Mouse (Mus musculus): ENCODE measurements around the gene Creb3l4. TPM values are rescaled to one million over a fixed set of nuclear protein-coding genes. Genes with fewer than 3 reads are reported as not detected.

Creb3l4 gene
- polyA plus RNA-seq, 1 experiment from 2014 or later: 10.9 TPM

DNA sequence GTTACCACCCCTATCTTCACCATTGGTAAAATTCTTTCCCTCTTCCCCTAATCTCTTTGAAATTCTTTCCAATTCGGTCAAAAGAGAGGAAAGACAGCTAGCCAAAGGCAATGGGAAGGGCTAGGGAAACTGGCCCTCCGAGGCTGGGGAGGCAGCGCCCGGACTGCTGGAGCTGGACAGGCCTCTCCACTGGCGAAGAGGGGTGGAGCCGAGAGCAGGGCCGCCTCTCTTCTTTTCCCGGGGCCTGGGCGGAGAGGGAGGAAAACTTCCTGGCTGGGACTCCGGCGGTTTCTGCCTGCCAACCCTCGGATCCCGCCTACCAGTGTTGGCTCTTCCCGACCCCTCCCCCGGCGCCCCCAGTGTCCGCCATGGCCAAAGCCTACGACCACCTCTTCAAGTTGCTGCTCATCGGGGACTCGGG lies 22.8 kb downstream of the Creb3l4 start:
- H3K36me3 ChIP-seq: peaks cover 27% of the 10 kb centered on the region
- H3K27ac ChIP-seq: peak overlapping the region; percentile 88
- H3K9me3 ChIP-seq: no peaks in the 10 kb centered on the region
- peak overlapping the region; percentile 72 for H3K9ac ChIP-seq
- 1% methylated on average over 20 of the region's 20 CpGs for WGBS
- H3K4me1 ChIP-seq: peaks cover 17% of the 10 kb centered on the region
- no peaks in the 10 kb centered on the region for H3K27me3 ChIP-seq
- H3K4me2 ChIP-seq (replicated peaks): peak overlapping the region; percentile 77
- peak overlapping the region; percentile 57 for H3K4me3 ChIP-seq
- peak; percentile 85 for ATAC-seq (ENCODE audit: low FRiP score, low read depth)

DNA sequence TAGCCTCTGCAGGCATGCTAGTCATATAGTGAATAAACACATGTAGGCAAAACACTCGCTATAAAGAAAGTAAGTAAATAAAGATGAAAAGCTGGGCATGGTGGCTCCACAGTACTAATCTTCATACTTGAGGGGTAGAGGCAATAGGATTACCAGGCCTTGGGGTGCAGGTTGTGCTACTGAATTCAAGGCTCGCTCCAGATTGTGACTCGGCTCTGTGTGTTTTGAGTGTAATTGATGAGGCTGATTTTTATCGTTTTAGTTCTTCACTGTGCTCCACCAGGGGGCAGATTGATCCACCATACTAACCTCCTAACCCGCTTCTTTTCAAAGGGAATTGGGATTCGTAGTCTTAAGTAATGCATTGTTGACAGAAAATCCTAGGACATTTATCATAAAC lies 23.2 kb downstream of the Creb3l4 start:
- no peak; the same call in 1 of the 2 replicates for ATAC-seq (ENCODE audit: low FRiP score, low read depth)
- H3K9me3 ChIP-seq: no peaks in the 10 kb centered on the region
- peak overlapping the region; percentile 77 for H3K4me2 ChIP-seq (replicated peaks)
- H3K9ac ChIP-seq: peak overlapping the region; percentile 72
- H3K27ac ChIP-seq: peak overlapping the region; percentile 88
- no peaks in the 10 kb centered on the region for H3K27me3 ChIP-seq
- H3K4me1 ChIP-seq: peaks cover 17% of the 10 kb centered on the region
- peaks cover 23% of the 10 kb centered on the region for H3K36me3 ChIP-seq
- peak overlapping the region; percentile 57 for H3K4me3 ChIP-seq
- WGBS: 15% methylated on average over 6 of the region's 6 CpGs

DNA sequence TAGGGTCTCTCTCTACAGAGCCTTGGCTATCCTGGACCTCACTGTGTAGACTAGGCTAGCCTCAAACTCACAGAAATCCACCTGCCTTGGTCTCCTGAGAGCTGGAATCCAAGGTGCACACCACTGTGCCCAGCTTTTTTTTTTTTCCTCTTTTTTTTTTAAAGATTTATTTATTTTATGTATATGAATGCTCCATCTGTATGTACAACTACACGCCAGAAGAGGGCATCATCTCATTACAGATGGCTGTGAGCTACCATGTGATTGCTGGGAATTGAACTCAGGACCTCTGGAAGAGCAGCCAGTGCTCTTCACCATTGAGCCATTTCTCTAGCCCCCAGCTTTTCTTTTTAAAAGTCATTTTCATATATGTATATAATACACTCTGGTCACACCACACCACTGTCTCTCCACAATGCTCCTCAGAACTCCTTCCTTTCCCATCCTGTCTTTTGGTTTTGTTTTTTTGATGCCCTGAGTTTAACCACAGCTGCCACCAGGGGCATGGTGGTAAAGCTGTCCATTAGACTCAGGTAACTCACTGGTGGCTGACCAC lies 27.4 kb downstream of the Creb3l4 start:
- ATAC-seq (ENCODE audit: low FRiP score, low read depth): no peak
- no peaks in the 10 kb centered on the region for H3K27me3 ChIP-seq
- H3K36me3 ChIP-seq: peaks cover 17% of the 10 kb centered on the region
- no peak overlapping the region for H3K4me2 ChIP-seq (replicated peaks)
- WGBS: 41% methylated on average over 1 of the region's 1 CpGs
- no peak overlapping the region for H3K9ac ChIP-seq
- H3K4me1 ChIP-seq: peaks cover 29% of the 10 kb centered on the region
- no peak overlapping the region for H3K27ac ChIP-seq
- H3K4me3 ChIP-seq: no peak overlapping the region
- no peaks in the 10 kb centered on the region for H3K9me3 ChIP-seq

DNA sequence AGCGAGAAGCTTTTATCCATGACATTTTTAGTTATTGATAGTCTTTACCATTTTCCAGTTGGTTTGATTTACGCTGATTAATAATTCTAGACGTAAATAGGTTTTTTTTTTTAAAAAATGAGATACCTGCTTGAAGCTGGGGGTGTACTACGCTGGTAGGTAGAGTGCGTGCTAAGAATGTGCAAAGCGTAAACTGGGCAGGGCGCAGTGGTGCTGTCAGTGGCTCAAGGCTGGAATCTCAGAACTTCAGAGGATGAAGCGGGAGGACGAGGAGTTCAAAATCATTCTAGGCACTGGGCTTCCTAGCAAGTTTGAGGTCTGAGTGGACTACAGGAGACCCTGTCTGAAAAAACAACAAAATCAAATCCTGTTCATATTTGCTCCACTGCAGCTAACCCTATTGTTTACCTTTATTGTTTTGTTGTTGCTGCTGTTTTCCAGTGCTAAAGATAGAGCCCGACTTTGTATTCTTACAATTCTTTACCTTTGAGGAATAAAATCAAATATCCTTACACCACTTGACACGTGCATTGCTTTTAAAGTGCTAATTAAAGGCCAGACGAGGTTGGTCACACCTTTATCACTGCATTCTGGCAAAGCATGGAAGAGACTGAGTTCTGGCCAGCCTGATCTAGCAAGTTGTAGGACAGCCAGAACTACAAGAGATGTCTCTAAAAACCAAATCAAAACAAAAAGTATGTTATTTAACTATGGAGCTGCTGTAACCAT lies 29.2 kb downstream of the Creb3l4 start:
- Histone ChIP-seq H3K4me2 (replicated peaks) (peak overlapping the region; percentile 75), H3K4me1 (peaks cover 26% of the 10 kb centered on the region), H3K9ac (peak overlapping the region; percentile 56), H3K27ac (peak overlapping the region; percentile 44; the same call in 1 of the 2 replicates), H3K4me3 (peak overlapping the region; percentile 86), H3K36me3 (peaks cover 35% of the 10 kb centered on the region), H3K9me3 (no peaks in the 10 kb centered on the region), H3K27me3 (no peaks in the 10 kb centered on the region)
- WGBS: 11% methylated on average over 12 of the region's 12 CpGs
- peak; percentile 43; the same call in 1 of the 2 replicates for ATAC-seq (ENCODE audit: low FRiP score, low read depth)

DNA sequence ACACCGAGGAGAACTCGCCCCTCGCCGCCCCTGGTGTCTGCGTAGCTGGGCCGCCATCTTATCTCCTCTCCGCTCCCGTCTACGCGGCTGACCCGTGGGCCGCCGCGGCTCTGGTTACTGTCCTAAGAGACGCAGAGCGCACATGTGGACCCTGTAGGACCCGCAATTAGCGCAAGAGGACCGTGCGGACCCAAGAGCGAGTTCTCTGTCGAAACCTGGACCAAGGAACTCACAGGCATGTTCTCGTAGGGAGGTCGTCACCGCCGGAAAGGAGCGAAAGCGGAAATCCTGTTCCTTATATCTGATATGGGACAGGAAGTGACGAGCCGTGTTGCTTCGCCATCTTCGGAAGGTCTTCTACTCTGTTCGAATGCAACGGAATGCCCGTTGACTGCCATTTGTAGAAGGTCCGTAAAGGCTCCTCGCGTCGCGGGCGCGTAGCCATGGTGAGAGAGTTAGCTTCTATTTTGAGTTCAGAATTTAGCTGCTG lies 29.9 kb downstream of the Creb3l4 start, which contains the start of the genes Rps27 and Rab13:
TSS of gene Rps27 (minus strand) at position 275 of the 490 bp plus-strand sequence.
TSS of gene Rab13 (plus strand) at position 319 of the 490 bp plus-strand sequence.
- peak within 1 kb of the TSS; percentile 86 for H3K4me3 ChIP-seq
- peak within 1 kb of the TSS; percentile 91 for H3K9ac ChIP-seq
- H3K27ac ChIP-seq: peak within 1 kb of the TSS; percentile 85; the same call in 1 of the 2 replicates
- peak within 1 kb of the TSS; percentile 95 for H3K4me2 ChIP-seq (replicated peaks)
- H3K4me1 ChIP-seq: peaks cover 26% of the 10 kb centered on the region
- peak; percentile 95 for ATAC-seq (ENCODE audit: low FRiP score, low read depth)
- WGBS: under 1% methylated on average over 42 of the region's 42 CpGs
- H3K9me3 ChIP-seq: no peaks in the 10 kb centered on the region
- no peaks in the 10 kb centered on the region for H3K27me3 ChIP-seq
- peaks cover 42% of the 10 kb centered on the region for H3K36me3 ChIP-seq

DNA sequence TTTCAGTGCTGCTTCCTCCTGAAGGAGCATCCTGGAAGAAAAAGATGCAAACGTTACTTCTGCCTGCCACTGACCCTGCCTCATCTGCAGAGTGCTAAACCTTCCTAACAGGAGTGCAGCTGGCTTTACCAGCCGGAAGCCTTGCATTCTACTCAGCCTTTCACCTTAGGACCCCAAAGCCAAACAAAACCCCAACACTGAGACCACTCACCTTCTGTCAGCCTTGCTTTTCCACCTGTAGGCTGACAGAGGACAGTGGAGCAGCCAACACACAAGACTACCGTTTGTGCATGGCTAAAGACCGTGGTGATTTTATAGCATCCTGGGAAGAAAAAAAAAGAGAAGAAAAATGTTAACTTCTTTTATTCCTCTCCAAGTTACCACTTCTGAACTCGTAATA lies 30.6 kb downstream of the Creb3l4 start:
- H3K36me3 ChIP-seq: peaks cover 49% of the 10 kb centered on the region
- H3K27me3 ChIP-seq: no peaks in the 10 kb centered on the region
- H3K27ac ChIP-seq: no peak overlapping the region
- no peak for ATAC-seq (ENCODE audit: low FRiP score, low read depth)
- no peaks in the 10 kb centered on the region for H3K9me3 ChIP-seq
- H3K4me3 ChIP-seq: peak overlapping the region; percentile 86
- H3K4me2 ChIP-seq (replicated peaks): peak overlapping the region; percentile 95
- H3K9ac ChIP-seq: peak overlapping the region; percentile 91
- peaks cover 26% of the 10 kb centered on the region for H3K4me1 ChIP-seq
- 15% methylated on average over 5 of the region's 5 CpGs for WGBS

DNA sequence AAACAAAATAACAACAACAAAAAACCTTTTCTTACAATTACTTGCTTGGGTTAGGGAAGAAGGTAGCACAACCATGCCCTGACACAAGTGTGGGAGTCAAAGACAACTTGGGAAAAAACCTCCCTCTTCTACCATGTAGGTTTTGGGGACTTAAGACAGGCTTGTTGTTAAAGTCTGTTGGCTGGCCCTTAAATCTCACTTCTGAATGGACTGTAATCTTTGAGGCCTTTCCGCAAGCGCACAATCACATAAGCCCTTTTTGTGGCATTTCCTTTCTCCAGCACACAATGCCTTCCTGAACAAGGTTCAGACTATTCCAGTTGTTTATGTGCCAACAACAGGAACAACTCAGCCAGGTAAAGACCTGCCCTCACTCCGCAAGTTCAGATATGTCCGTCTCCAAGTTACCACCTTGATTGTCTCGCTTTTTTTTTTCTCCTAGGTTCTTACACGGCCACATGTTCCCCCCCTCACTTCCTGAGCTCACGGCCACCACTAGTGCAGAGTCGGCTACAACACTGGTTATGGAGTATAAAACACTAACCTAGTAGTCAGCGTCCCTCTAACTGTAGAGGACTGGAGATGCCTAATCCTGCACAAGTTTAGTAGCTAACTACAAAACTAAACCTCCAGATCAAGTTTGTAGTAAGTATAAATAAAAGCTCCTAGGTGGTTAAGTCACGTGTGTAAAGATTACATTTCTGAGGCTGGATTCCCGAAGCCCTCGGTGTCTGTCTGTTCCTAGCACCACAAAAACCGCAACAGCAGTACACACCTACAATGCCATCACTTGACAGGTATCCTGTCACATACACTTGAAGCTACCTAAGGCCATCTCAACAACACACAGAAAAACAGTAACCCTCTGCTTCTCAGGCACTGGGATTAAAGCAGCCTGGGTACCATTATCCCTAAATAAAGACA lies 31.6 kb downstream of the Creb3l4 start:
- H3K27me3 ChIP-seq: no peaks in the 10 kb centered on the region
- H3K4me3 ChIP-seq: peak overlapping the region; percentile 86
- ATAC-seq (ENCODE audit: low FRiP score, low read depth): no peak
- peaks cover 26% of the 10 kb centered on the region for H3K4me1 ChIP-seq
- WGBS: 80% methylated on average over 13 of the region's 13 CpGs
- peak overlapping the region; percentile 55 for H3K9ac ChIP-seq
- H3K27ac ChIP-seq: no peak overlapping the region
- H3K36me3 ChIP-seq: peaks cover 57% of the 10 kb centered on the region
- peak overlapping the region; percentile 95 for H3K4me2 ChIP-seq (replicated peaks)
- H3K9me3 ChIP-seq: no peaks in the 10 kb centered on the region

DNA sequence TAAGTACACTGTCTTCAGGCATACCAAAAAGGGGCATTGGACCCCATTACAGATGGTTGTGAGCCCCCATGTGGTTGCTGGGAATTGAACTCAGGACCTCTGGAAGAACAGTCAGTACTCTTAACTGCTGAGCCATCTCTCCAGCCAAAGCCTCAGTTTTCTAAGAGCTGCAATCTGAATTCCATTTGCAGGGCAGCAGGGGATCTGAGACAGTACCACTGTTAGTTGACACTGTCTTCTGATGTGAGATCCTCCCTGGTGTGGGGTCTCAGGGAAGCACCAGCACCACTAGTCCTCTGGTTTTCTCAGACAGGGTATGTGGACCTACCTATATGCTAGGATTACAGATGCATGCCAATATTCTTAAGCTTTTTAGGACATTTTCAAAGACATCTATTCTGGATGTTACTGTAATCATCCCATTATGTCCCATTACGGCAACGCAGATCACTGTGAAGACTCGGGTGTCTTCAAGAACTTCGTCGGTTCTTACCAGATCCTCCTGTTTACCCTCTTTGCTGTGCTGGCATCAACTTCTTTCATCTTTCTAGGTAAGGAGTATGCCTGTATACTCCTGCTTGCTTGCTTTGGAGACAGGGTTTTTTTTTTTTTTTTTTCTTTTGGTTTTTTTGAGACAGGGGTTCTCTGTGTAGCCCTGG lies 33.3 kb downstream of the Creb3l4 start:
- H3K4me1 ChIP-seq: peaks cover 24% of the 10 kb centered on the region
- no peaks in the 10 kb centered on the region for H3K9me3 ChIP-seq
- no peak overlapping the region for H3K9ac ChIP-seq
- WGBS: 92% methylated on average over 5 of the region's 5 CpGs
- H3K27ac ChIP-seq: no peak overlapping the region
- no peak overlapping the region for H3K4me3 ChIP-seq
- H3K36me3 ChIP-seq: peaks cover 62% of the 10 kb centered on the region
- H3K27me3 ChIP-seq: no peaks in the 10 kb centered on the region
- no peak overlapping the region for H3K4me2 ChIP-seq (replicated peaks)
- ATAC-seq (ENCODE audit: low FRiP score, low read depth): no peak

DNA sequence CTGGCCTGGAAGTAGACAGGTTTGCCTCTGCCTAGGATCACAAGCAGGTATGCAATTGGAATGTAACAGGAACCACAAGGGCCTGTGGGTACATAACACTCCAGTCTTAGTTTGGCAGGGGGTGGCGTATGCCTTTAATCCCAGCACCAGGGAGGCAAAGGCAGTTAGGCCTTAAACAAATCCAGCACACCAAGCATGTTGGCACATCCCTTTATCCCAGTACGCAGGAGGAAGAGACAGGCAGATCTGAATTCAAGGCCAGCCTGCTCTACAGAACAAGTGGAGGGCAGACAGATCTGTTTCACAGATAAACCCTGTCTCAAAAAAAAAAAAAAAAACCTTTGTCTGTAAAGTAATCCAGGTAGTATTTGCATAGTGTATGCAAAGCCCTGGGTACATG lies 34.6 kb downstream of the Creb3l4 start:
- no peaks in the 10 kb centered on the region for H3K27me3 ChIP-seq
- no peak overlapping the region for H3K4me3 ChIP-seq
- no peak overlapping the region for H3K4me2 ChIP-seq (replicated peaks)
- H3K9ac ChIP-seq: no peak overlapping the region
- no peak for ATAC-seq (ENCODE audit: low FRiP score, low read depth)
- WGBS: 85% methylated on average over 2 of the region's 2 CpGs
- no peak overlapping the region for H3K27ac ChIP-seq
- no peaks in the 10 kb centered on the region for H3K9me3 ChIP-seq
- H3K4me1 ChIP-seq: peaks cover 18% of the 10 kb centered on the region
- H3K36me3 ChIP-seq: peaks cover 62% of the 10 kb centered on the region

DNA sequence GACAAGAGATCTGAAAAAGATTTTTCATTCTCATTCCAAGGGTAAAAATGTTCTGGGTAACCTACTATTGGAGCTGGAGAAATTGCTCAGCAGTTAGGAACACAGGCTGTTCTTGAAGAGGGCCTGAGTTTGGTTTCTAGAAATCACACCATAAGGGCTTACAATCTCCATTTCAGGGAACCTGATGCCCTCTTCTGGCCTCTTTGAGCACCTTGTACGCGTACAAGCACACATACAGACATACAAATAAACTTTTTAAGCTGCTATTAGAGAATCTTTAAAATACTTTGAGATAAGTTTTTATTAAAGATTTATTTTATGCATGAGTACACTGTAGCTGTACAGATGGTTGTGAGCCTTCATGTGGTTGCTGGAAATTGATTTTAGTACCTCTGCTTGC lies 38.7 kb downstream of the Creb3l4 start:
- H3K4me2 ChIP-seq (replicated peaks): no peak overlapping the region
- H3K27ac ChIP-seq: no peak overlapping the region
- ATAC-seq (ENCODE audit: low FRiP score, low read depth): no peak
- no peak overlapping the region for H3K4me3 ChIP-seq
- H3K36me3 ChIP-seq: peaks cover 32% of the 10 kb centered on the region
- whole genome bisulfite sequencing: 92% methylated on average over 2 of the region's 2 CpGs
- no peaks in the 10 kb centered on the region for H3K27me3 ChIP-seq
- H3K9ac ChIP-seq: no peak overlapping the region
- no peaks in the 10 kb centered on the region for H3K4me1 ChIP-seq
- H3K9me3 ChIP-seq: no peaks in the 10 kb centered on the region; the same call in 1 of the 2 replicates

DNA sequence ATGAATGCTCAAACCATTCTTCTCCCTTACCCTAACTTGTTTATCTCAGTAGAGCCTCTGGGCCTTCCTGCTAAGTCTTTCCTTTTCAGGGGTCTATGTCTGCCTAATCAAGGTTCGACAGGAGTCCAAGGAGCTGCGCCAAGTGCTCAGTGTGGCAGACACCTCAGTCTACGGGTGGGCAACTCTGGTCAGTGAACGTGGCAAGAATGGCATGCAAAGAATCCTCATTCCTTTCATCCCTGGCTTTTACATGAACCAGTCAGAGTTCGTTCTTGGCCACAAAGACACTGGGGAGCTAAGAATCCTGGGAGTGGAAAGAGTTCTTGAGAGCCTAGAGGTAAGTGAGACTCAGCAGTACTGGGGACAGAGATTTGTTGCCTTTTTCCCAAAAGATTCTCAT lies 39.7 kb downstream of the Creb3l4 start:
- no peaks in the 10 kb centered on the region for H3K4me1 ChIP-seq
- H3K9ac ChIP-seq: no peak overlapping the region
- no peaks in the 10 kb centered on the region; the same call in 1 of the 2 replicates for H3K9me3 ChIP-seq
- no peak for ATAC-seq (ENCODE audit: low FRiP score, low read depth)
- H3K27me3 ChIP-seq: no peaks in the 10 kb centered on the region
- H3K4me3 ChIP-seq: no peak overlapping the region
- 76% methylated on average over 5 of the region's 5 CpGs for WGBS
- H3K36me3 ChIP-seq: peaks cover 22% of the 10 kb centered on the region
- no peak overlapping the region for H3K4me2 ChIP-seq (replicated peaks)
- no peak overlapping the region for H3K27ac ChIP-seq

Data from limb, embryonic 13.5 days (tissue).